Comparison of ENCODE assay signal across 24 mouse cellular contexts in genomic region chr8:57374044-57374443, GRCm38 (mm10). TPM values are rescaled to one million over a fixed set of nuclear protein-coding genes. Genes with fewer than 3 reads are reported as not detected.
A peak's percentile ranks its signal among the peaks of the same experiment; 100 is the strongest.
DNase-seq lines count a peak whose midpoint lies in the region; ATAC-seq and TF ChIP-seq lines count a peak whose summit lies in the region.
"Had no signal": no experiment of that assay in that cellular context is flagged by ENCODE, and none has a peak within 500 bp of the region (broad histone marks: within the 10 kb centered on the region; RNA-seq: fewer than 3 reads in every experiment).

No protein-coding gene starts in this region.

- ATAC-seq in intestine, postnatal 0 days: no peak
- no peak for ATAC-seq in intestine, embryonic 15.5 days

- 93% methylated on average over 2 of the region's 2 CpGs for WGBS in intestine, postnatal 0 days
- WGBS in intestine, embryonic 15.5 days: 88% methylated on average over 2 of the region's 2 CpGs

- peak; percentile 10; the same call in 1 of the 2 replicates for TF ChIP-seq CTCF in intestine, postnatal 0 days (IDR thresholded peaks at IDR 0.05; ENCODE audit: low read depth)

- H3K27ac ChIP-seq in intestine, postnatal 0 days (ENCODE audit: low read depth, low read length): no peak overlapping the region
- no peak overlapping the region for H3K27ac ChIP-seq in intestine, embryonic 15.5 days
- H3K27ac ChIP-seq in ES-E14 (ENCODE audit: insufficient read depth, low read depth, low read length, poor library complexity, severe bottlenecking): no peak overlapping the region
- H3K27ac ChIP-seq: embryonic facial prominence, embryonic 12.5 days; gastrocnemius, adult 2 months; heart, embryonic 15.5 days; hindbrain, embryonic 12.5 days; limb, embryonic 13.5 days; liver, embryonic 15.5 days had no signal

- H3K4me2 ChIP-seq in intestine, postnatal 0 days (replicated peaks; ENCODE audit: low read depth): no peak overlapping the region
- no peak overlapping the region for H3K4me2 ChIP-seq in intestine, embryonic 15.5 days (replicated peaks)
- H3K4me2 ChIP-seq: embryonic facial prominence, embryonic 12.5 days; heart, embryonic 15.5 days; hindbrain, embryonic 12.5 days; limb, embryonic 13.5 days; liver, embryonic 15.5 days had no signal

- H3K4me1 ChIP-seq in intestine, postnatal 0 days (replicated peaks; ENCODE audit: control insufficient read depth, insufficient read depth, low read length): no peaks in the 10 kb centered on the region
- no peaks in the 10 kb centered on the region for H3K4me1 ChIP-seq in intestine, embryonic 15.5 days (replicated peaks)
- H3K4me1 ChIP-seq in ES-E14 (ENCODE audit: control insufficient read depth in 2 of 2, insufficient read depth in 2 of 2, low read length in 2 of 2, poor library complexity in 1 of 2): no peaks in the 10 kb centered on the region
- H3K4me1 ChIP-seq: embryonic facial prominence, embryonic 12.5 days; heart, embryonic 15.5 days; hindbrain, embryonic 12.5 days; limb, embryonic 13.5 days; liver, embryonic 15.5 days had no signal

- in situ Hi-C loops in ES-E14 (cut with MboI; ENCODE audit: low sequenced_read_pairs in 2 of 2, unreplicated experiment in 2 of 2): no loop called here

- no peaks in the 10 kb centered on the region for H3K27me3 ChIP-seq in intestine, postnatal 0 days (replicated peaks; ENCODE audit: control insufficient read depth, insufficient read depth, low read length)
- H3K27me3 ChIP-seq in intestine, embryonic 15.5 days (replicated peaks): no peaks in the 10 kb centered on the region
- H3K27me3 ChIP-seq: embryonic facial prominence, embryonic 12.5 days; heart, embryonic 15.5 days; hindbrain, embryonic 12.5 days; limb, embryonic 13.5 days; liver, embryonic 15.5 days had no signal

- DNase-seq in 416B (ENCODE audit: low read depth) (peak; percentile 43), ES-E14 (ENCODE audit: low read depth, low spot score) (peak; percentile 36), ZHBTc4 (ENCODE audit: low read depth, low spot score) (peak; percentile 56)
- DNase-seq in urinary bladder, postnatal 36 days (ENCODE audit: low spot score in 2 of 2): no peak
- no peak for DNase-seq in embryo, embryonic 9.5 days (ENCODE audit: extremely low spot score)
- DNase-seq: cerebellum, adult 18-20 months; cerebellum, postnatal 14 days; gastrocnemius, adult 2 months; kidney, adult 2 months; kidney, postnatal 10 days; lung, postnatal 4 days; midbrain, embryonic 14.5 days had no signal

- H3K4me3 ChIP-seq in intestine, postnatal 0 days (ENCODE audit: low read depth, low read length): no peak overlapping the region
- H3K4me3 ChIP-seq in intestine, embryonic 15.5 days (replicated peaks): no peak overlapping the region
- H3K4me3 ChIP-seq in ES-E14 (ENCODE audit: insufficient read depth in 1 of 2, low read depth in 1 of 2, low read length in 2 of 2, poor library complexity in 1 of 2, severe bottlenecking in 1 of 2): no peak overlapping the region
- H3K4me3 ChIP-seq: embryonic facial prominence, embryonic 12.5 days; gastrocnemius, adult 2 months; heart, embryonic 15.5 days; hindbrain, embryonic 12.5 days; limb, embryonic 13.5 days; liver, embryonic 15.5 days had no signal

- no peak overlapping the region for H3K9ac ChIP-seq in intestine, postnatal 0 days (ENCODE audit: low read depth, low read length)
- no peak overlapping the region for H3K9ac ChIP-seq in intestine, embryonic 15.5 days
- H3K9ac ChIP-seq in ES-E14 (ENCODE audit: insufficient read depth, low read depth, low read length, poor library complexity, severe bottlenecking): no peak overlapping the region
- H3K9ac ChIP-seq: embryonic facial prominence, embryonic 12.5 days; heart, embryonic 15.5 days; hindbrain, embryonic 12.5 days; limb, embryonic 13.5 days; liver, embryonic 15.5 days had no signal

- H3K36me3 ChIP-seq in intestine, postnatal 0 days (ENCODE audit: control insufficient read depth, insufficient read depth): no peaks in the 10 kb centered on the region
- H3K36me3 ChIP-seq in intestine, embryonic 15.5 days: no peaks in the 10 kb centered on the region
- H3K36me3 ChIP-seq in ES-E14 (ENCODE audit: control insufficient read depth, insufficient read depth, low read length, poor library complexity, severe bottlenecking): peaks cover 2% of the 10 kb centered on the region; the same call in 1 of the 2 replicates
- H3K36me3 ChIP-seq: embryonic facial prominence, embryonic 12.5 days; heart, embryonic 15.5 days; hindbrain, embryonic 12.5 days; limb, embryonic 13.5 days; liver, embryonic 15.5 days had no signal

- no peaks in the 10 kb centered on the region for H3K9me3 ChIP-seq in intestine, postnatal 0 days (ENCODE audit: control insufficient read depth)
- no peaks in the 10 kb centered on the region for H3K9me3 ChIP-seq in intestine, embryonic 15.5 days
- no peaks in the 10 kb centered on the region for H3K9me3 ChIP-seq in ES-E14 (ENCODE audit: control insufficient read depth, insufficient read depth, low read depth, low read length)
- H3K9me3 ChIP-seq: embryonic facial prominence, embryonic 12.5 days; heart, embryonic 15.5 days; hindbrain, embryonic 12.5 days; limb, embryonic 13.5 days; liver, embryonic 15.5 days had no signal

TF ChIP-seq in ES-E14, 5 proteins besides CTCF, POLR2A, EP300 and RAD21:
- TF ChIP-seq ZC3H11A (IDR thresholded peaks at IDR 0.05; ENCODE audit: borderline replicate concordance, low read depth, low read length) (no peak; the same call in 1 of the 2 replicates), MAFK (IDR thresholded peaks at IDR 0.05; ENCODE audit: insufficient read depth, low read depth, low read length) (no peak), HCFC1 (IDR thresholded peaks at IDR 0.05; ENCODE audit: borderline replicate concordance, insufficient read depth, low read length) (no peak), CHD2 (IDR thresholded peaks at IDR 0.05; ENCODE audit: low read depth, low read length) (no peak), ZNF384 (IDR thresholded peaks at IDR 0.05; ENCODE audit: low read depth, low read length) (no peak)

RNA-seq across cellular contexts. Expression of gene Hand2, which starts 53.3 kb away (rescaled TPM):
- 3.5 and 3.9 TPM in 2 replicates for polyA plus RNA-seq in intestine, postnatal 0 days (2015; fragmentation: Nextera tagmentation; extraction: Ambion mirVana)
- 6.7 and 9.4 TPM in 2 replicates for polyA plus RNA-seq in intestine, embryonic 15.5 days (2015; fragmentation: Nextera tagmentation; extraction: Ambion mirVana)
- 0.18 TPM in 1 of 2 replicates, not detected in the other for total RNA-seq in ES-E14 (2012; rRNA removed)
- total RNA-seq: layer of hippocampus, adult 18-20 months; left cerebral cortex, postnatal 25 days; megakaryocyte-erythroid progenitor cell, adult 5-6 weeks had no signal
- polyA plus RNA-seq: C2C12; forebrain, embryonic 11.5 days; hindbrain, embryonic 12.5 days; midbrain, embryonic 14.5 days had no signal

Comparison
In these comparisons a context has a peak if more than half of its experiments do, and no peak if none do; other contexts are left out.
1. DNase-seq: peak in 416B (single experiment), ES-E14 (single experiment) and ZHBTc4 (single experiment); none in urinary bladder, postnatal 36 days (0 of 2) and embryo, embryonic 9.5 days (single experiment).